Comparison of ENCODE assay signal across 8 mouse cellular contexts in genomic region chr5:116322365-116323027, GRCm38 (mm10). TPM values are rescaled to one million over a fixed set of nuclear protein-coding genes. Genes with fewer than 3 reads are reported as not detected.
DNase-seq lines count a peak whose midpoint lies in the region; ATAC-seq lines count a peak whose summit lies in the region.

No protein-coding gene starts in this region.

- peak; percentile 65 for DNase-seq in neural tube, embryonic 11.5 days (ENCODE audit: low spot score)
- DNase-seq in neural tube, embryonic 10.5 days (ENCODE audit: extremely low spot score, low spot score): no peak
- peak; percentile 41 for DNase-seq in hindlimb bud, embryonic 11.5 days (ENCODE audit: extremely low spot score, low read depth, low spot score)
- DNase-seq in gastrocnemius, postnatal 25 days: no peak
- DNase-seq in lung, postnatal 10 days: no peak

- peak; percentile 63 for ATAC-seq in neural tube, embryonic 11.5 days (ENCODE audit: insufficient read depth, low FRiP score, low TSS enrichment)
- peak; percentile 70 for ATAC-seq in midbrain, embryonic 12.5 days (ENCODE audit: low FRiP score, low read depth)
- no peak for ATAC-seq in liver, embryonic 12.5 days
- no peak for ATAC-seq in activated CD4-positive, CD25-positive, alpha-beta regulatory T cell, adult 4 months

- H3K27ac ChIP-seq in neural tube, embryonic 11.5 days (ENCODE audit: low read depth, low read length): 0 out of 2 replicates have a peak overlapping the region, but pooled peaks have one; percentile 34
- H3K27ac ChIP-seq in midbrain, embryonic 12.5 days (replicated peaks): peak overlapping the region; percentile 42; the same call in 1 of the 2 replicates
- no peak overlapping the region for H3K27ac ChIP-seq in liver, embryonic 12.5 days

- no peak overlapping the region for H3K4me3 ChIP-seq in neural tube, embryonic 11.5 days (ENCODE audit: low read depth, low read length)
- H3K4me3 ChIP-seq in midbrain, embryonic 12.5 days: no peak overlapping the region
- H3K4me3 ChIP-seq in liver, embryonic 12.5 days: no peak overlapping the region

- H3K4me1 ChIP-seq in neural tube, embryonic 11.5 days (ENCODE audit: control insufficient read depth, insufficient read depth, low read length): peaks cover 11% of the 10 kb centered on the region
- peaks cover 22% of the 10 kb centered on the region for H3K4me1 ChIP-seq in midbrain, embryonic 12.5 days
- no peaks in the 10 kb centered on the region for H3K4me1 ChIP-seq in liver, embryonic 12.5 days

- no peaks in the 10 kb centered on the region for H3K9me3 ChIP-seq in neural tube, embryonic 11.5 days (ENCODE audit: control insufficient read depth, low read length)
- no peaks in the 10 kb centered on the region for H3K9me3 ChIP-seq in midbrain, embryonic 12.5 days
- no peaks in the 10 kb centered on the region; the same call in 1 of the 2 replicates for H3K9me3 ChIP-seq in liver, embryonic 12.5 days (replicated peaks)

- H3K4me2 ChIP-seq in neural tube, embryonic 11.5 days (ENCODE audit: low read depth): peak overlapping the region; percentile 5; the same call in 1 of the 2 replicates
- peak overlapping the region; percentile 13; the same call in 1 of the 2 replicates for H3K4me2 ChIP-seq in midbrain, embryonic 12.5 days (replicated peaks)
- H3K4me2 ChIP-seq in liver, embryonic 12.5 days: no peak overlapping the region

- WGBS in neural tube, embryonic 11.5 days: 30% methylated on average over 15 of the region's 15 CpGs
- 34% methylated on average over 15 of the region's 15 CpGs for whole genome bisulfite sequencing in midbrain, embryonic 12.5 days
- 59% methylated on average over 15 of the region's 15 CpGs for WGBS in liver, embryonic 12.5 days (ENCODE audit: insufficient replicate concordance)

- H3K9ac ChIP-seq in neural tube, embryonic 11.5 days (ENCODE audit: low read length): no peak overlapping the region
- H3K9ac ChIP-seq in midbrain, embryonic 12.5 days (replicated peaks): no peak overlapping the region
- no peak overlapping the region for H3K9ac ChIP-seq in liver, embryonic 12.5 days

- no peaks in the 10 kb centered on the region for H3K36me3 ChIP-seq in neural tube, embryonic 11.5 days (ENCODE audit: control insufficient read depth, insufficient read depth, low read length)
- no peaks in the 10 kb centered on the region for H3K36me3 ChIP-seq in midbrain, embryonic 12.5 days
- no peaks in the 10 kb centered on the region for H3K36me3 ChIP-seq in liver, embryonic 12.5 days

- H3K27me3 ChIP-seq in neural tube, embryonic 11.5 days (ENCODE audit: control insufficient read depth, insufficient read depth, low read length): no peaks in the 10 kb centered on the region
- H3K27me3 ChIP-seq in midbrain, embryonic 12.5 days: peaks cover 62% of the 10 kb centered on the region
- no peaks in the 10 kb centered on the region for H3K27me3 ChIP-seq in liver, embryonic 12.5 days (replicated peaks)

RNA-seq across cellular contexts. Expression of gene Ccdc60, which starts 33.7 kb away (rescaled TPM):
- polyA plus RNA-seq in neural tube, embryonic 11.5 days (2014; fragmentation: Nextera tagmentation; extraction: Ambion mirVana): 1.0 and 2.1 TPM in 2 replicates
- polyA plus RNA-seq in midbrain, embryonic 12.5 days (2016; fragmentation: Nextera tagmentation; extraction: Ambion mirVana): 2.2 and 2.4 TPM in 2 replicates
- polyA plus RNA-seq in liver, embryonic 12.5 days (2016; fragmentation: Nextera tagmentation; extraction: Ambion mirVana): 0.10 TPM in 1 of 2 replicates, not detected in the other
- not detected for total RNA-seq in gastrocnemius, postnatal 25 days (2021)
- not detected for polyA plus RNA-seq in activated CD4-positive, CD25-positive, alpha-beta regulatory T cell, adult 4 months (2017; shearing (Covaris generic))

Comparison
In these comparisons a context has a peak if more than half of its experiments do, and no peak if none do; other contexts are left out.
1. DNase-seq: peak in neural tube, embryonic 11.5 days (single experiment) and hindlimb bud, embryonic 11.5 days (single experiment); none in neural tube, embryonic 10.5 days (single experiment), gastrocnemius, postnatal 25 days (single experiment) and lung, postnatal 10 days (single experiment).
2. ATAC-seq: peak in neural tube, embryonic 11.5 days (single experiment) and midbrain, embryonic 12.5 days (single experiment); none in liver, embryonic 12.5 days (single experiment) and activated CD4-positive, CD25-positive, alpha-beta regulatory T cell, adult 4 months (single experiment).